ENCODE assay signal across 10 mouse cellular contexts in genomic region chr5:105836006-105836405, GRCm38 (mm10). TPM values are rescaled to one million over a fixed set of nuclear protein-coding genes. Genes with fewer than 3 reads are reported as not detected.
DNase-seq lines count a peak whose midpoint lies in the region; ATAC-seq lines count a peak whose summit lies in the region.
"Had no signal": no experiment of that assay in that cellular context is flagged by ENCODE, and none has a peak within 500 bp of the region (broad histone marks: within the 10 kb centered on the region; RNA-seq: fewer than 3 reads in every experiment).

No protein-coding gene starts in this region.

- no peak overlapping the region for H3K27ac ChIP-seq in stomach, embryonic 16.5 days (ENCODE audit: low read length)
- H3K27ac ChIP-seq: embryonic facial prominence, embryonic 10.5 days; heart, embryonic 13.5 days had no signal

- peak; percentile 77; the same call in 1 of the 2 replicates for ATAC-seq in stomach, embryonic 16.5 days (ENCODE audit: insufficient read depth, low FRiP score)
- ATAC-seq in granulocyte monocyte progenitor cell, adult 5-6 weeks (replicated peaks; ENCODE audit: poor library complexity, severe bottlenecking), result no peak

- intact Hi-C loops in left cerebral cortex, postnatal 14 days (cut with DNase I), result no loop called here

- H3K4me3 ChIP-seq in stomach, embryonic 16.5 days (replicated peaks; ENCODE audit: low read length), result no peak overlapping the region
- H3K4me3 ChIP-seq: embryonic facial prominence, embryonic 10.5 days; heart, embryonic 13.5 days had no signal

- peaks cover 8% of the 10 kb centered on the region; the same call in 1 of the 2 replicates for H3K4me1 ChIP-seq in stomach, embryonic 16.5 days (ENCODE audit: control insufficient read depth, insufficient read depth, low read length)

- no peak overlapping the region for H3K9ac ChIP-seq in stomach, embryonic 16.5 days (ENCODE audit: low read length)
- H3K9ac ChIP-seq: heart, embryonic 13.5 days had no signal

- no peak overlapping the region for H3K4me2 ChIP-seq in stomach, embryonic 16.5 days (ENCODE audit: low read depth, low read length)
- H3K4me2 ChIP-seq: heart, embryonic 13.5 days had no signal

- no peaks in the 10 kb centered on the region for H3K27me3 ChIP-seq in stomach, embryonic 16.5 days (ENCODE audit: control insufficient read depth, insufficient read depth, low read length)

- no peaks in the 10 kb centered on the region for H3K9me3 ChIP-seq in stomach, embryonic 16.5 days (replicated peaks; ENCODE audit: control insufficient read depth, low read length)
- H3K9me3 ChIP-seq: embryonic facial prominence, embryonic 10.5 days; heart, embryonic 13.5 days had no signal

- no peaks in the 10 kb centered on the region for H3K36me3 ChIP-seq in stomach, embryonic 16.5 days (ENCODE audit: control insufficient read depth, insufficient read depth, low read length)
- H3K36me3 ChIP-seq: embryonic facial prominence, embryonic 10.5 days; heart, embryonic 13.5 days had no signal

- DNase-seq in lung, adult 18-20 months, result peak; percentile 56 to 72
- no peak for DNase-seq in lung, postnatal 14 days
- peak; percentile 40 for DNase-seq in gastrocnemius, postnatal 10 days
- DNase-seq in kidney, postnatal 25 days, result peak; percentile 68 to 78
- DNase-seq in left cerebral cortex, postnatal 14 days (ENCODE audit: low spot score in 2 of 2), result no peak
- no peak for DNase-seq in layer of hippocampus, adult 8-10 months (ENCODE audit: low spot score in 2 of 2)

- 56% methylated on average over 9 of the region's 9 CpGs for WGBS in stomach, embryonic 16.5 days

RNA-seq across cellular contexts. Expression of gene Zfp326, which starts 40.4 kb away (rescaled TPM):
- total RNA-seq in gastrocnemius, postnatal 10 days (2021), result 10 to 100 TPM; 16.3 to 21.0 TPM
- 28.1 and 31.6 TPM in 2 replicates for polyA plus RNA-seq in stomach, embryonic 16.5 days (2015; fragmentation: Nextera tagmentation; extraction: Ambion mirVana)
- 10 to 100 TPM; 37.0 to 40.0 TPM for total RNA-seq in left cerebral cortex, postnatal 14 days (2021)
- total RNA-seq in granulocyte monocyte progenitor cell, adult 5-6 weeks (2014; fragmentation: Nextera tagmentation), result 33.5 and 33.9 TPM in 2 replicates
- total RNA-seq in granulocyte monocyte progenitor cell, adult 5-6 weeks (2017), result 48.7 and 49.1 TPM in 2 replicates
- total RNA-seq in layer of hippocampus, adult 8-10 months (2022), result 10 to 100 TPM; 27.6 to 44.9 (median 35.3) TPM

Comparison
In these comparisons a context has a peak if more than half of its experiments do, and no peak if none do; other contexts are left out.
1. DNase-seq: peak in lung, adult 18-20 months (2 of 2), gastrocnemius, postnatal 10 days (single experiment) and kidney, postnatal 25 days (2 of 2); none in lung, postnatal 14 days (single experiment), left cerebral cortex, postnatal 14 days (0 of 2) and layer of hippocampus, adult 8-10 months (0 of 2).